Mouse (Mus musculus) large intestine, adult 2 months (tissue): ENCODE results near the gene Zfp639. TPM values are rescaled to one million over a fixed set of nuclear protein-coding genes. Genes with fewer than 3 reads are reported as not detected.

Source experiments
- polyA plus RNA-seq: library from polyadenylated mRNA; depleted of rRNA; stranded (reverse); fragments of >200 nt; gene quantifications from 2 replicates; pipeline ENCODE4 v1.2.3, GENCODE M21; 2012; rRNA removed

The Zfp639 gene
- polyA plus RNA-seq, 1 experiment, result 14.9 TPM

Other genes with a start within 250 kb of the Zfp639 start
- gene Zmat3, start 144.2 kb upstream of the Zfp639 start, polyA plus RNA-seq, result 5.4 and 5.9 TPM in 2 replicates
- 3.8 and 5.3 TPM in 2 replicates for gene Pik3ca, start 112.6 kb upstream of the Zfp639 start, polyA plus RNA-seq
- gene Kcnmb3, start 18.0 kb upstream of the Zfp639 start, polyA plus RNA-seq, result 0.06 TPM in 1 of 2 replicates, not detected in the other
- gene Mfn1, start 19.2 kb downstream of the Zfp639 start, polyA plus RNA-seq, result 9.8 and 12.7 TPM in 2 replicates
- gene Gnb4, start 106.3 kb downstream of the Zfp639 start, polyA plus RNA-seq, result 14.2 and 15.1 TPM in 2 replicates
- gene Actl6a, start 196.0 kb downstream of the Zfp639 start, polyA plus RNA-seq, result 20.6 and 20.8 TPM in 2 replicates
- 244 and 252 TPM in 2 replicates for gene Ndufb5, start 226.7 kb downstream of the Zfp639 start, polyA plus RNA-seq
- 2.7 and 3.7 TPM in 2 replicates for gene Mrpl47, start 227.3 kb downstream of the Zfp639 start, polyA plus RNA-seq